Mouse (Mus musculus) left cerebral cortex, adult 8-10 months (tissue): ENCODE data around the gene Tifa. TPM values are rescaled to one million over a fixed set of nuclear protein-coding genes. Genes with fewer than 3 reads are reported as not detected.

Experiments used
- DNase-seq, 2 experiments: peaks; one replicate each; pipeline ENCODE4 v3.0.0; 2022; ENCODE audit warnings: low spot score in 2 of 2
- total RNA-seq, 4 experiments: library from RNA; stranded (reverse); gene quantifications; 2 replicates each; pipeline ENCODE4 v1.2.4; 2022

The Tifa gene
- total RNA-seq, 4 experiments from 2014 or later: 5.6 to 10.1 (median 8.5) TPM

DNA sequence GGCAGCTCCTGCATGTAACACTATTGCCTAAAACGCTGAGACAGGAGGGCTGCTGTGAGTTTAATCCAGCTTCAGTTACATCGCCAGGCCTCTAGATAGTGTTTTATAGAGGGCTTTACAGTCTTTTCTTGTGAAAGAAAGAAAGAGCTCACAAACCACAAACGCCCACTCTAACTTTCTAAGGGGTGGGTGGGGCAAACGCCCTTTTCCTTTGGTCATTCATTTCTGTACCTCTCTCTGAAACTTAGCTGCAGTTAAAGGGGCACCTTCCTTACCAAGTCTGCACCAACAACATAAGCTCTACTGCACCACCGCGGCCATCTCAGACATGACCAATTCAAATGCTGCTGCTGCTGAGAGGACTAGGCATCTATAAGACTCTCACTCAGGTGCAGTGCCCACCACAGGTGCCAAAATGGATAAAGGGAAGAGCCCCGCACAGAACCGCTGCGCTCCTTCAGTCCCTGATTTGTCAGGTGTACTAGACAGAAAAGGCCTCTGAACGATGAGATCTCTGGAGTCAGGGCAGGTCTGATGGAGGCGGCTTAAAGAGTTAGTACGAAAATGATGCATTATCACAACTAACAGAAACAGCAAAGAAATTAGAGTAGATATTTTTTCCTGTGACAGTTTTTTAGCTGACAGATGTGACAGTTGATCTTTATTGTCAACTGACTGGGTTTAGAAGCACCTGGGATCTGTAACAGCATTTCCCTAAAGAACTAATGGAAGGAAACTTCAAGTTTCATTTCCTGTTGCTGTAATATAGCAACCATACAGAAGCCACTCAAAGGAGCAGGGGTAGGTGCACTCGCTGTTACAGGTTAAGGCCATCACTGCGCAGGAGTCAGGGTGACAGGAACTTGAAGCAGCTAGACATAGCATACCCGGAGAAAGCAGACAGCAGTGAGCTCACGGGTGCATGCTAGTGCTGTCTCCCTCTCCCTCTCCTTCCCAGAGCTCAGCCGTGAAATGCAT is 34.6 kb downstream of the Tifa start:
- no peak for DNase-seq

DNA sequence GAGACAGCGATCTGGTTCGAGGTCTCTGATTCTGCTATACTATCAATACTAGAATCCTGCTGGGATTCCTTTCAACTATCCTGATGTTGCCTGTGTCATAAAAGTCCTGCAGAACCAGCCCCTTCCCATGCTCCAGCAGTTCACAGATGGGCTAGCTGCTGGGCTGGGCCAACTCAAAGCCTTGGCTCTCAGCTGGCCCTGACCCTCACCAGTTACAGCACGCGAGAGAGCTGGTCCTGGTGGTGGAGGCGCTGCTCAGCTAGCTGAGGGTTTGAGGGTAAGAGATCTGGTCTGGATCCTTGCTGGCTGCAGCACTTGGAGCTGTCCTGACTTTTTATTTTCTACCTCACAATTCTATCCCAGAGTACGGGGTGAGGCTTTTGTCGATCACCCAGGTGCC is 36.9 kb downstream of the Tifa start:
- DNase-seq: no peak

DNA sequence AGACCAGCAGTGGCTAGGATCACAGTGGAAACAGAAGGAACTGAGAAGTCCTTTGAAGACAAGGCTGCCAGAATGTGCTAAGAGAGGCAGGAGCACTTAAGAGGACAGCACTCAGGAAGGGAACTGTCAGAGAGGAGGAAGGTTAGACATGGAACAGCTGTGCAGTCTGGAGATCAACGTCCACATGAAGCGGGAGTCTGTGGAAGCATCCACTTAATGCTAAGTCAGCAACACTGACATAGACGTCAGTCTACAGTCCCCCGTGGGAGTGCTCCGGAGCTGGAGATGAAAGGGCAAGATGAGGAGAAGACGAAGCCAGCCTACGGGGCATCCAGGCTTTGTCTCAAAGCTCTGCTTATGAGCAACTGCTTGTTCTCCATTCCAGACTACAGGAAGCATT is 37.5 kb downstream of the Tifa start:
- DNase-seq: no peak

DNA sequence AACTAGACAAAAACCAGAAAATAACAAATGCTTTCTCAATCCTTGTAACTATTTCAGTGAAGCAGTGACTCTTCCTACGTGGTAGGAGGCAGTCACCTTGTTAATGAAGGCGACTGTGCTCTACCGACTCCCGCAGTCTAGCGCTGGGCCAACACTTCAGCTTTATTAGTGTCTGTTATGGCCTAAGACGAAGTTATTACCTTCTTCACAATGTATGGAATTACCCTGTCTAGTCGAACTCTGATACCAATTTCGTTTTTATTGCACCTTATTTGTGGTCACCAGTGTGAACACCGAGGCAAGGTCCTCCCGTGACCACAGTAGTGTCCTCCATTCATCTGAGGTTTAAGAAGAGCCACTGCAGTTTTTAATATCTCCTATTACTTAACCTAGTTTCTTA is 40.6 kb downstream of the Tifa start:
- no peak for DNase-seq

DNA sequence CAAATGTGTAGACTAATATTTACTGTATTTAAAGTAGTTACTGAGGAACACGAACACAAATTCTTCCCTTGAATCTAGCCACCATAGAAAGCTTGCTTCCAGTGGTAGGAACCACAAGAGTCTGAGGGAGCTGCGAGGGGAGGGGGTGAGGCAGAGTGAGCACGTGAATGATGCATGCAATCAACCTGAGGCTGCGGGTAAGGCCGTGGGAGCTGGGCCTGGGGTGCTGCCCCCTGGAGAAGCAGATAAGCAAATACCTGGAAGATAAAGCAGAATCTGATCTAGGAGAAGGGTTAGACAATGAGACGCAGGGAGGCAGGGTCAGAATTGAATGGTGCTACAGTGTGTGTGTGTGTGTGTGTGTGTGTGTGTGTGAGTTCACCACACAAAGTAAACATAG is 41.5 kb downstream of the Tifa start:
- DNase-seq: no peak

DNA sequence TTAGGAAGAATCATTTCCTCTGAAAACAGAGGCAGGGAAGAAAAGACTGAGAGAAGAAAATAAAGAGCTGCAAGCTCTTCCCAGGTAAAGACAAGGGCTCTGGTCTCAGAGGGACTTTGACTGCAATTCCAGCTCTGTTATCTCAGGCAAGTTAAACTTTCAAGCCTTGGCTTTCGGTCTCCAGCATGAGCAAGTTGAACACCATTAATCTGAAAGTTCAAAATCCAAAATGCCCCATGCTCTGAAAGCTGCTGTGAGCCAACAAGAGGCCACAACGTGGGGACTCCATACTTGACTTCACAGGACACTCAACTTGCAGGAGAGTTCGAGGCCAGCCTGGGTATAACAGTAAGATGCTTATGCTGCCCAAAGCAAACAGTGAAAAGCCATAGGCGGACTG is 44.4 kb downstream of the Tifa start:
- no peak for DNase-seq

DNA sequence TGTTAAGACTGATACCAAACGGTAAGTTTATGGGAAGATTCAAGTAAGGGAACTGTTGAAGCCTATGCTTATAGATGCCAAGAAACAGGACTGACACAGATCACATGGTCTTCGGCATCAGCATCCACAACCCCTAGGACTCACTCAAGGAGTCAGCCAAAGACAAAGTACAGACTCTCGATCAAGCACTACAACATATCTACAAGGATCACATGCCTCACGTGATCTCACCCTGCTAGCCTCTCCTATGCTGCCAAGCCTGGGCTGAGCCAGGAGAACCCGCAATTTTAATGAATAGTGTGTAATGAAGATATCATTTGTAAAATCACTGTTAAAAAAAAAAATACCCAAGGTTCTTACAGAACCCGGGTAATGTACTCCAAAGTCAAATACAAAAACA is 46.0 kb downstream of the Tifa start:
- no peak for DNase-seq

DNA sequence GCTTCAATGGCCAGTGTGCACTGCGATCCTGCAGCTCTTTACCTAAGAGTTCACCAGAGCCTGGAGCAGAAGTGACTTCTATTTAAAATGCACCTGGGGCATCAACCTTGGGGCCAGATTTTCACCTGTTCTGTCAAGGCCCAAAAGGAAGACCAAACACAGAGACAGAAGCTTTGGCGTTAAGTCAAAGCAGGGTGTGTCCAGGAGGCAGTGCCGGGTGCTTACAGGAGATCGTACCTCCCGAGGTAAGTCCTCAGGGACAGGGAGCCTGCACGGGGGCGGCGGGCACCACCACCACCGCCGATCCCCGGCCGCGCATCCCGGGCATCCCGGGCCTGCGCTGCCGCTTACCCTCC is 47.2 kb downstream of the Tifa start:
- peak; percentile 15 to 16 for DNase-seq

DNA sequence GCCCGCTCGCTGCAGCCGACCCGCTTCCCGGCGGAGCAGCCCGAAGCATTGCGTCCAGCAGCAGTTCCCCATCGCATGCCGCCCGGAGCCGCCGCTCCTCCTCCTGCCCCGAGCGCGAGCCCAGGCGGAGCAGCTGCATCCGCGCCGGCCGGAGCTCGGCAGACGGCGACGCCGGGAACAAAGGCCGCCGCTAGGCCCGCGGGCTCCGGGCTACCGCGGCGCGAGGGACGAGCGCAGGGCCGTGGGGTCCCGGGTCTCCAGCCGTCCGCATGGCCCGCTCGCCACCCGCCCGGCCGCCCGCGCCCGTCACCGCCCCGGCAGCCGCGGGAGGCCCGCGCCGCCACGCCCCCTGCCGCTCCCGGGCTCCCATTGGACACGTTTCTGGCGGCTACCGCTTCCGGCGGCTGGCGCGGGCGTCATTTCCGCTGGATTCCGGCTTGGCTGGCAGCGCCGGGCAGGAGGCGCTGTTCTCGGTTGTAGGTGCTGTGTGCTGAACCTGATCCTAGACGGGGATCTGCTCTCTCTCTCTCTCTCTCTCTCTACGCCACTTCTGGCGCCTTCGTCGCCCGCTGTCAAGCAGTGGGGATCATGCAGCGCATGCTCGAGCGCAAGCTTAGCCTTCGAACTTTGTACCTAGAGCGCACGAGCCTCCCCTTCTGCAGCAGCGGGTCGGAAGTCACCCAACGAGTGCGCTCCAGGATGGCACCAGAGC is 47.7 kb downstream of the Tifa start, which contains the start of gene Ap1ar:
Gene Ap1ar (minus strand): TSS at position 370 of the 712 bp plus-strand sequence.
- DNase-seq: peak; percentile 90 to 95

DNA sequence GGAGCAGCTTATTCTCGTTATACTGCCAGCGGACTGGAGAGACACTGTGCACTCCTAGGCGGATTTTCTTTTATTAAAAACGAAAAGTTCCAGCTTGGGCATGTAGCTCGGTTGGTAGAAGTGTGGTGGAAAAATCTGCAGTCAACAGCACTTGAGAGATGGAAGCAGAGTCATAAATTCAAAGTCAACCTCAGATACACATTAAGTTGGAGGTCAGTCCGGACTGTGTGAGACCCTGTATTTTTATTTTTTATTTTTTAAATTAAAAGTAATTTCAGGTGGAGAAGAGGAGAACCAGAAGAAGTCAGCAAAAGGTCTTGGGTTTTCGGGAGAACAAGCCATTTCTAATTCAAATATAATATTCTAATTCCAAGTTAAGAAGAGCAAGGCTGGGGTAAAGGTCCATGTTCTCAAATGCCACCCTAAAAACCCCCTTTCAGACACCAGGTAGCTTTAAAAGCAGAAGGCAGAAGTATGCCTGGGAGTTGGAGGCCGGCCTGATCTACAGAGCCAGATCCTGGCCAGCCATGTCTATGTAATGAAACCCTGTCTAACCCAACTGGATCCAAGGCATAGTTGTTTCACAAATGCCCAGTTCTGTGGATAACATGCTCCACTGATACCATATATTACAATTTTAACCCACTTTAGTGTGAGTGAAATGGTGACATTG is 48.5 kb downstream of the Tifa start:
- DNase-seq: no peak

DNA sequence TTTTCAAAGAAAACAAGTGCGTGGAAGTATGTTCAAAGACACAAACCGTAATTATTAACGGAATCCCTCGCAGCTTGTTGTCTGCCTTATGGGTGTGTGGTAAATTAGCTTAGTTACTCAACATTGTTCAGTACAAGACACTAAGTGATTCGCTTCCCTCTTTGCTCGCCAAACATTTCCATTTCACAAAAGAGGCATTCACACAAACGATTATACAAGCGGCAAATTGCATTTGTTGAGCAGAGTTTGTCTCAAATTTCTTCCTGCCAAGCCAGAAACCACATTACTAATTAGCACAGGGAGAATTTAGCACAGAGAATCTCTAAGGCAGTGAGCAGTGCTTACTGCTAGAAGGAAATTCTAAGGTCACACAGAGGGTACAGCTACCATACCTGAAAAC is 52.3 kb downstream of the Tifa start:
- DNase-seq: no peak

DNA sequence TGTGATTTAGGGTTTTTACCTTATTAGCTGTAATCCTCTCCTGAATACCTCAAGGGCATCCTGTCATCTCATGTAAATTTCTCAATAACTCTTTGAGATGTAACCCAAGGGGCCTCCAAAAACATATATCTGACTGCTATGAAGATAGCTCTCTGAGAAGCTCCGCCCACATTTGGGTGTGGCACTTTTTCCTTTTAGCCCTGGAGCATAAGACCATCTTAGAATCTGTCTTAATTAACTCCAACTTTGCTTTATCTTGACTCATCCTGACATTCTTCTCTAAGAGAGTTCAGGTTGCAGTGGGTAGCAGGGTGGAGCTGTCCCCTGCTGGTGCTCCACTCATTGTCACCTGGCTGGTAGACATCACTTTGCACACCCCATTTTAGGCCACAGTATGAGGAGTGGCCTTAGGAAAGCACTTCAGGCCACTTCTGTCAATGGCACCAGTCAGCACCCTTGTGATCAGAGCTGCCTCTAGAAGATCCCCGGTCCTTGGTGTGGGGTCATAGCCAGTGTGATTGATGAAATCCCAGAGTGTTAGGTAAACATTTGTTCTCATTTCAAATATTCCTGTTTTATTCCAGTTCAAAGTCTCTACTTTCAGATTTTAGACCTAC is 53.8 kb downstream of the Tifa start:
- no peak for DNase-seq

DNA sequence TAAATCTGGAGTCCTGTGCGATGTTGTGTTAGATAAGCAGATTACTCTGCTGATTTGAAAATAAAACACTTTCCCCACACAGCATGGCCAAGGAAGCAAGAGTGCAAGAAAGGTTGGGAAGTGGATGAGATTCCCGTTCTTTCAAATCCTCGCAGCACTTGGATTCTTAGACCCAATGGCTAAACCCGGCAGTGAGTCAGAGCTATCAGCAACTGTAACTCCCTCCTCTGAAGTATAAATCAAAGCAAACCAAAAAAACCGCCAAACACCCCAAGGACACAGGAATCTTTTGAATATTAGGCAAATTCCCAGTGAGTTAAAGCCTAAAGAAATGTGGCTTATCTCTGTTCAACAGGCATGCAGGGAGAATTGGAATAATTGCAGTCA is 54.3 kb downstream of the Tifa start:
- DNase-seq: no peak

DNA sequence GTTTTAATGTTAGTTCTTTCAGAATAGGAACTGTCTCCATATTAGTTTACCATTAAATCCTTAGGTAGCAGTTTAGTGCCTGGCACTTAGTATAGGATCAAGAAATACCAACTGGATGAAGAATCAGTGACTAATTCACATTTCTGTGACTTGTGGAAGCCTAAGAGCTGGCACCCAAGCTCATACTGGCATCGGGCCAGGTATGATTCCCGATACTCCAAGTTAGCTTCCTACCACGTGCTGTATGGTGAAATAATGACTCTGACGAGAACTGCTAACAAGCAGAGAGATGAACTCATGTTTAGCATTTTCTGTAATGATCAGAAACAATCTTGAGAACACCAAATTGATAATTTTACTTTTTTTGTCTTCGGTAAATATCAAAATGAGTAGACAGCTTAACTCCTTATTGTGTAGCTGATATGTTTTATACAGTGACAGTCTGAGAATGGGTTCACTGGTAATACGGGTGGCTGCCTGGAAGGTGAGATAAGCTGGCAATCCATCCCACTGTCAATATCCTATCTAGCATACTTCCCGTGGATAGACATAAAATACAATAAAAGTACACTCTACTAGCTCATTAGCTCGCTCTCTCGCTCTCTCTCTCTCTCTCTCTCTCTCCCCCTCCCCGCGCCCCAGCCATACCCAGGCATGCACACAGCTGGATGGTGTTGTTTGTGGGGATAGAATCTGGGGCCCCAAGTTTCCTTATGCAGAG is 58.6 kb downstream of the Tifa start:
- no peak for DNase-seq

DNA sequence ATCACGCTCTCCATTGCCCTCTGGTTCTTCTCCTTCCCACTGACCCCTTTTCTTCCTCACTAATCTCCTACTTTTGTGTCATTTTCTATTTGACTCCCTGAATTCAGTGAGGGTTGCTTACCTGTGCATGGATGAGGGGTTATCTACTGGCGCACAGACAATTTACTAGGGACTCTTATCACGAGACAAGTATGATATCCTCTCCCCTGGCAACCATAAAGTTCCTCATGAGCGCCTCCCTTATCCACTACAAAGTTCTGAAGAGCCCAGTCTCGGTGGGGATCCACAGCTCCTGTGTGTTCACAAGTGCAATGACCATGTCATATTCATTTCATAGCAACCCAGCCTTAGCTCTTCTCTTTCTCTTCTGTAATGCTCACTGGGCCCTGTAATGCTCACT is 60.3 kb downstream of the Tifa start:
- no peak for DNase-seq

DNA sequence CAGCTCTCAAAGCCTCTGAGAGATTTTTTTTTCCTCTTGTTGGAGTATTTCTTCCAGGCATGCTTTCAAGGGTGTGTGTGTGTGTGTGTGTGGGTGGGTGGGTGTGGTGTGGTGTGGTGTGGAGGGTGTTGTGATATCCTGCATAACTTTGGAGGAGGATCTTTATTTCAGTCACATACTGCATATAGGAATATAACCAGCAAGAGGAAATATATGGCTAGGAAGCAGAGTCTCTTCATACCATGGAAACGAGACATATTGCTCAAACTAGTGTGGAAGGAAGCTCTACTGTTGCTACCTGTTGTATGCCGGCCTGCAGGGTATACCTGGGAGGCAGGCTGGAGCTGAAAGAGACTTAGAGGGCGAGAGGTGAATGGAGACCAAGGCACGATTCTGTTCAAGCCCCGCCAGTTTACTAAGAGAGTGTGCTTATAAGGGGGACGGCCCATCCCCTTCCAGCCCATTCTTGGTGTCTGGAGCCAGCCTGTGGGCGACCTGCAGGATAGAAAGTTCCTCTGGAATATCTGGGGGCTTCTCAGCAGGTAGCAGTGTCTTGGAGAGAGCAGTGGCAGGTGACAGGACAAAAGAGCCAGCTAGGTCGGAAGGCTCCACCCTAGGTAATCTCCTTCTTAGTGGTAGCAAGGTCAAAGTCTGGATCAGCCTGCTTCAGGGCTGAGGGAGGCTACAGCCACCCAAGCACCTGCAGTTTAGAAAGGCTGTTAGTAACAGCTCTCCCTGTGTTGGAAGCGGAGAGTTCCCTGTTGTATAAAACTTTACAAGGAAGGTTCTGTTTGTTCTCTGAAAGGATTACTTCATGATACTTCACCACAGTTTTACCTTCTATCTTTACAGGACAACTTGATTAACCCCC is 61.4 kb downstream of the Tifa start:
- DNase-seq: no peak

DNA sequence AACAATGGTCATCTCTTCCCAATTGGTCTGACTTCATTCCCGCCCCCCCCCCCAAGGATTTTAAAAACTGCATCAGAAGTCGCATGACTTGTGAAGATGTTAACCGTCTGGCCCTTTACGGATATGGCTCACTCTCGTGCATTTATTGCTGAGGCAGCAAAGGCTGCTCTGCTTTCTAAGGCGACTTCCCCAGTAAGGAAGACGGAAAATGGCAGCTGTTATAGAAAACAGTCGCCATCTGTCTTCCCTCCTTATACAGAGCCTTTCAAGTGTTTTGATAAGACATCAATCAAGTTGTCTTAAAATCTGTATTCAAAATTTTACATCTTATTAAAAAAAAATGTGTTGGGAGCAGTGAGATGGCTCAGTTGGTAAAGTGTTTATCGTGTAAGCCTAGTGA is 63.1 kb downstream of the Tifa start:
- no peak for DNase-seq

DNA sequence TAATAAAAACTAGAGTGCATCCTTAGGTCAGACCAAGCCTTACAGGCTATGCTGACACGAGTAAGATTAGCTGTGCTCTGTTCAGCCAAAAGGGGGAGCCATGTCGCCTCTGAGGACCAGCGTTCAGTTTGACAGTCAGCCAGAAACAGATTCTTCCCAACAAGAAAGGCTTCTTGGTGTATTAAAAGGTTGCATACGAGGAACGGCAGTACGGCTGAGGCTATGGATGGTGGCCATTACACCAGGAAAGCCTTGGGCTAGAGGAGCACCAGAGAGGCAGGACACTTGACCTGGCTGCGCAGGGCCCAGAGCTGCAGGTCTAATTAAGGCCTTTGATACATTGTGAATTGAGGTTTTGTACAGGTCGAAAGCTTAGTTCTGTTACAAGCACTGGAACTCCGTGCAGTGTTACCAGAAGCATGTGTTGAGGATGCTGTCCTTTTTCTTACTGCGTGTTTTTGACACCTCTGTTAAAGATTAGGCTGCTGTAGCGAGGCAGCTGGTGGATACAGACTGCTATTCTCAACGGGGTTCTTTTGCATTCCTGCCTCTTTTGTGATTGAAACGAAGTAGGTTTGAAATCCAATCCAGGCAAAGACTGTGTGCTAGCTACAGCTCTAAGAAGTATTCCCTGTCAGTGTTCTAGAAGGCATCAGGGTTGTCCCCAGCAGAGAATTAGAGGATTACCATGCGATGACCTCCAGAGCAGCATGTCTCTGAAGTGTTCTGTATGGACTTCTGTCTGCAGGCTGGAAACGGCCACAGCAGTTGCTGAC is 64.0 kb downstream of the Tifa start:
- DNase-seq: peak; percentile 25 to 31

DNA sequence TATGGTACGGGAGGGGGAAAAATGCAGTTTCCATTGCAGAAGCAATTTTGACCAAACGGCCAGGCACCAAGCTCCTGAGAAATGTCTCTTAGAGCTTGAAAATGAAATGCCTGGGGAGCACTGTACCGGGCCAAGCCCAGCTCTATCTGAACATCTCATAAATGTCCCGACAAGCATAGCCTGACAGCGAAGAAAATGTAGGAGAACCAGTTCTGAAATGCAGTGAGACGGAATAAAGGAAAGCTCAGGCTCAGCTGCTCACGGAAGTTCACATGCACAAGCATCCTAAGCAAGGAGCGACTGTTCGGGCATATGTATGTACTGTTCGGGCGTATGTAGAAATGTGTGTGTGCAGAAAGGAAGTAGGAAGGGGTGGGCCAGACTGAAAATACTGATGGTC is 71.7 kb downstream of the Tifa start:
- DNase-seq: no peak
